Comparison of ENCODE assay signal across 8 mouse cellular contexts in the genomic region with DNA sequence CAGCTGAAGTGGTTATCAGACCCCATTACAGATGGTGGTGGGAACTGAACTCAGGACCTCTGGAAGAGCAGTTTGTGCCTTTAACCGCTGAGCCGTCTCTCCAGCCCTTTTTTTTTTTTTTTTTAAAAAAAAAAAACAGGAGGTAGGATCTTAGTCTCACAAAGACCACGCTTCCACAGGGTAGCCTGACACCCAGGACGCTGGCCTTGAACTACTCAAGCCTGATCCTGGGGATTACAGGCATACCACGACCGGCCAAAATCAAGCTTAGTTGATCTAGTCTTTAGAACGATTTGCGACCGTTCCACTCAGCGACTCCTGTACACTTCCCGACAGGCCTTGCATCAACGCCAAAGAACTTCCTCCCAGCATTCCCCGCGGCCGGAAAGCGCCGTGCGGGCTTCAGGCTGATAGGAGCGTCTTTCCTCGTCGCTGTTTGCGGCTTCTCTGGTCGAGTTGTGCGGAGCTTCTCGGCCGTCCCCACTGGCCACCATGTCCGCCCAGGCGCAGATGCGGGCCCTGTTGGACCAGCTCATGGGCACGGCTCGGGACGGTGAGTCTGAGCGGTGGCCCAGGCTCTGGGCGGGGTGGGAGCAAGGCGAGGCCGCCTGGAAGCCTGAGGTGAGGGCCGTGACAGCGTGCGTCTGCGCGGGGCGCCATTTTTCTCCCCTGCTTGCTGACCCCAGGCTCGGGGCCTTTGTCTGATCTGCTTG. TPM values are rescaled to one million over a fixed set of nuclear protein-coding genes. Genes with fewer than 3 reads are reported as not detected.
DNase-seq lines count a peak whose midpoint lies in the region; ATAC-seq lines count a peak whose summit lies in the region.

Gene Luc7l (plus strand): TSS at position 358 of the 713 bp plus-strand sequence.

- peak within 1 kb of the TSS; percentile 93 for H3K27ac ChIP-seq in brown adipose tissue, adult 24 weeks (replicated peaks; ENCODE audit: low read depth, low read length)
- peak within 1 kb of the TSS; percentile 98 for H3K27ac ChIP-seq in heart, embryonic 14.5 days (replicated peaks in 1 of 2; ENCODE audit: control insufficient read depth in 1 of 2, insufficient read depth in 1 of 2, low read depth in 2 of 2, low read length in 2 of 2)
- H3K27ac ChIP-seq in liver, embryonic 13.5 days = peak within 1 kb of the TSS; percentile 96
- H3K27ac ChIP-seq in stomach, embryonic 16.5 days (ENCODE audit: low read length) = peak within 1 kb of the TSS; percentile 99

- peak within 1 kb of the TSS; percentile 78 for H3K4me2 ChIP-seq in heart, embryonic 14.5 days (ENCODE audit: low read length)
- peak within 1 kb of the TSS; percentile 83 for H3K4me2 ChIP-seq in liver, embryonic 13.5 days
- peak within 1 kb of the TSS; percentile 78 for H3K4me2 ChIP-seq in stomach, embryonic 16.5 days (ENCODE audit: low read depth, low read length)

- H3K4me1 ChIP-seq in brown adipose tissue, adult 24 weeks (ENCODE audit: control insufficient read depth, insufficient read depth, insufficient read length, low read length) = no peaks in the 10 kb centered on the region
- H3K4me1 ChIP-seq in heart, embryonic 14.5 days (ENCODE audit: control insufficient read depth in 2 of 2, insufficient read depth in 2 of 2, low read length in 2 of 2) = peaks cover 0 to 15% of the 10 kb centered on the region in 2 experiments; a peak in 3 of 4 replicates
- peaks cover 23% of the 10 kb centered on the region for H3K4me1 ChIP-seq in liver, embryonic 13.5 days (replicated peaks)
- peaks cover 10% of the 10 kb centered on the region; the same call in 1 of the 2 replicates for H3K4me1 ChIP-seq in stomach, embryonic 16.5 days (ENCODE audit: control insufficient read depth, insufficient read depth, low read length)

- H3K36me3 ChIP-seq in heart, embryonic 14.5 days (ENCODE audit: control insufficient read depth, insufficient read depth, low read length) = peaks cover 28% of the 10 kb centered on the region
- H3K36me3 ChIP-seq in liver, embryonic 13.5 days = peaks cover 21% of the 10 kb centered on the region
- H3K36me3 ChIP-seq in stomach, embryonic 16.5 days (ENCODE audit: control insufficient read depth, insufficient read depth, low read length) = no peaks in the 10 kb centered on the region; the same call in 1 of the 2 replicates

- H3K9me3 ChIP-seq in heart, embryonic 14.5 days (ENCODE audit: control insufficient read depth, low read length) = no peaks in the 10 kb centered on the region
- no peaks in the 10 kb centered on the region for H3K9me3 ChIP-seq in liver, embryonic 13.5 days (replicated peaks)
- H3K9me3 ChIP-seq in stomach, embryonic 16.5 days (replicated peaks; ENCODE audit: control insufficient read depth, low read length) = no peaks in the 10 kb centered on the region

- WGBS in heart, embryonic 14.5 days = under 1% methylated on average over 43 of the region's 43 CpGs
- under 1% methylated on average over 43 of the region's 43 CpGs for WGBS in liver, embryonic 13.5 days (ENCODE audit: insufficient replicate concordance)
- WGBS in stomach, embryonic 16.5 days = under 1% methylated on average over 43 of the region's 43 CpGs

- H3K4me3 ChIP-seq in brown adipose tissue, adult 24 weeks (ENCODE audit: insufficient read depth, low read depth, low read length) = peak within 1 kb of the TSS; percentile 97
- peak within 1 kb of the TSS; percentile 76 to 94 for H3K4me3 ChIP-seq in heart, embryonic 14.5 days (ENCODE audit: control insufficient read depth in 1 of 2, insufficient read depth in 1 of 2, low read depth in 1 of 2, low read length in 2 of 2)
- H3K4me3 ChIP-seq in liver, embryonic 13.5 days (replicated peaks) = peak within 1 kb of the TSS; percentile 91
- H3K4me3 ChIP-seq in stomach, embryonic 16.5 days (replicated peaks; ENCODE audit: low read length) = peak within 1 kb of the TSS; percentile 99

- no peaks in the 10 kb centered on the region for H3K27me3 ChIP-seq in heart, embryonic 14.5 days (ENCODE audit: control insufficient read depth, insufficient read depth, low read length)
- no peaks in the 10 kb centered on the region for H3K27me3 ChIP-seq in liver, embryonic 13.5 days
- no peaks in the 10 kb centered on the region for H3K27me3 ChIP-seq in stomach, embryonic 16.5 days (ENCODE audit: control insufficient read depth, insufficient read depth, low read length)

- ATAC-seq in heart, embryonic 14.5 days (ENCODE audit: insufficient number of reproducible peaks, insufficient read depth, low FRiP score, low read depth) = peak; percentile 87
- ATAC-seq in liver, embryonic 13.5 days (ENCODE audit: low read depth) = peak; percentile 94
- peak; percentile 95 for ATAC-seq in stomach, embryonic 16.5 days (ENCODE audit: insufficient read depth, low FRiP score)

- peak within 1 kb of the TSS; percentile 95 for H3K9ac ChIP-seq in heart, embryonic 14.5 days (ENCODE audit: low read length)
- H3K9ac ChIP-seq in liver, embryonic 13.5 days = peak within 1 kb of the TSS; percentile 95
- peak within 1 kb of the TSS; percentile 100 for H3K9ac ChIP-seq in stomach, embryonic 16.5 days (ENCODE audit: low read length)

- DNase-seq in CD4-positive, CD25-positive, alpha-beta regulatory T cell, adult 2 months (ENCODE audit: low read depth, low spot score) = peak; percentile 92
- peak; percentile 85 for DNase-seq in fibroblast of lung, adult 2 months (ENCODE audit: low read depth)
- peak; percentile 96 for DNase-seq in kidney, postnatal 14 days
- DNase-seq in liver, embryonic 13.5 days = peak; percentile 91
- peak; percentile 97 for DNase-seq in neural tube, embryonic 10.5 days (ENCODE audit: extremely low spot score, low spot score)

RNA-seq across cellular contexts. Expression of gene Luc7l, which starts in this region (rescaled TPM):
- polyA plus RNA-seq in brown adipose tissue, adult 24 weeks (2012; ENCODE audit: insufficient read depth, insufficient read length, missing spikeins) = 10.7 and 23.5 TPM in 2 replicates
- polyA plus RNA-seq in heart, embryonic 14.5 days (2014; fragmentation: Nextera tagmentation; extraction: Ambion mirVana) = 54.3 and 55.1 TPM in 2 replicates
- polyA plus RNA-seq in liver, embryonic 13.5 days (2015; fragmentation: Nextera tagmentation; extraction: Ambion mirVana) = 40.8 and 50.9 TPM in 2 replicates
- polyA plus RNA-seq in stomach, embryonic 16.5 days (2015; fragmentation: Nextera tagmentation; extraction: Ambion mirVana) = 80.5 and 84.3 TPM in 2 replicates

Comparison
In these comparisons a context has a peak if more than half of its experiments do, and no peak if none do; other contexts are left out.
1. Peak in every context shown above with its lines: DNase-seq, ATAC-seq, H3K4me3 ChIP-seq and H3K27ac ChIP-seq.